Mouse (Mus musculus) embryonic facial prominence, embryonic 14.5 days (tissue): ENCODE measurements around the gene Kxd1. TPM values are rescaled to one million over a fixed set of nuclear protein-coding genes. Genes with fewer than 3 reads are reported as not detected.

Experiments
- ATAC-seq: fragments of 200-750 bp; cut with Nextera tagmentation; 2 replicates; pipeline ENCODE4 v1.8.0; 2017; ENCODE audit warnings: low read depth, moderate number of reproducible peaks, moderate TSS enrichment
- DNase-seq: peaks from one replicate; pipeline ENCODE4 v3.0.0-alpha.2; 2015; ENCODE audit warnings: low spot score
- H3K27ac ChIP-seq: fragments of 300-500 bp; sonication (generic); replicated peaks from 2 replicates; pipeline ENCODE4 v1.5.1; 2014; ENCODE audit warnings: low read depth, mild to moderate bottlenecking, low read length, moderate library complexity
- H3K27me3 ChIP-seq: fragments of 300-500 bp; sonication (generic); replicated peaks from 2 replicates; pipeline ENCODE4 v1.6.1; 2014; ENCODE audit warnings: low read length; ENCODE audit not compliant: control insufficient read depth, insufficient read depth
- H3K36me3 ChIP-seq: fragments of 300-500 bp; sonication (generic); 2 replicates; pipeline ENCODE4 v1.6.1; 2014; ENCODE audit warnings: low read length, mixed read lengths; ENCODE audit not compliant: control insufficient read depth, insufficient read depth
- H3K4me1 ChIP-seq: fragments of 300-500 bp; sonication (generic); 2 replicates; pipeline ENCODE4 v1.6.1; 2014; ENCODE audit warnings: antibody characterized with exemption, low read length; ENCODE audit not compliant: control insufficient read depth, insufficient read depth
- H3K4me2 ChIP-seq: fragments of 300-500 bp; sonication (generic); 2 replicates; pipeline ENCODE4 v1.6.1; 2014; ENCODE audit warnings: low read depth, mild to moderate bottlenecking, low read length, moderate library complexity, mixed read lengths
- H3K4me3 ChIP-seq: fragments of 300-500 bp; sonication (generic); 2 replicates; pipeline ENCODE4 v1.5.1; 2014; ENCODE audit warnings: low read depth, mild to moderate bottlenecking, low read length
- H3K9ac ChIP-seq: fragments of 300-500 bp; sonication (generic); 2 replicates; pipeline ENCODE4 v1.6.1; 2014; ENCODE audit warnings: low read depth, mild to moderate bottlenecking, low read length, moderate library complexity, mixed read lengths
- H3K9me3 ChIP-seq: fragments of 300-500 bp; sonication (generic); 2 replicates; pipeline ENCODE4 v1.6.1; 2016; ENCODE audit warnings: low read length; ENCODE audit not compliant: control insufficient read depth
- WGBS: fragments of 180-500 bp; shearing (Covaris S2); extraction: QIAGEN DNeasy Blood & Tissue Kit; methylation state at CpG from one replicate; pipeline ENCODE4 v1.1.7; 2014; 5-methylcytosine and 5-hydroxymethylcytosine counted together
- polyA plus RNA-seq: library from polyadenylated mRNA; unstranded; fragments of >200 nt; fragmentation: Nextera tagmentation; extraction: Ambion mirVana; gene quantifications from 2 replicates; pipeline ENCODE4 v1.2.1, GENCODE M21; 2014

Gene Kxd1
- polyA plus RNA-seq, 1 experiment from 2014 or later, result 51.0 TPM

- Histone ChIP-seq H3K9me3 (no peaks in the 10 kb centered on the region), H3K9ac (no peak overlapping the region), H3K4me2 (no peak overlapping the region), H3K36me3 (0 out of 2 replicates have a peak, but pooled peaks cover 10% of the 10 kb centered on the region), H3K27me3 (no peaks in the 10 kb centered on the region), H3K27ac (no peak overlapping the region), H3K4me1 (no peaks in the 10 kb centered on the region), H3K4me3 (no peak overlapping the region)
- no peak for DNase-seq
- ATAC-seq, result no peak
- WGBS, result 56% methylated on average over 1 of the region's 1 CpGs
These were observed 59.8 kb downstream of the Kxd1 start for GRCm38 (mm10) chr8:70467907-70468306.

GRCm38 (mm10) chr8:70467229-70467725 is 60.5 kb downstream of the Kxd1 start:
- Histone ChIP-seq H3K9me3 (no peaks in the 10 kb centered on the region), H3K9ac (peak overlapping the region; percentile 20; the same call in 1 of the 2 replicates), H3K36me3 (0 out of 2 replicates have a peak, but pooled peaks cover 6% of the 10 kb centered on the region), H3K4me2 (no peak overlapping the region), H3K4me3 (no peak overlapping the region), H3K27me3 (no peaks in the 10 kb centered on the region), H3K27ac (no peak overlapping the region), H3K4me1 (no peaks in the 10 kb centered on the region)
- ATAC-seq (peak; percentile 51), DNase-seq (no peak)
- WGBS, result 62% methylated on average over 5 of the region's 5 CpGs

- Histone ChIP-seq H3K4me2 (no peak overlapping the region), H3K4me1 (no peaks in the 10 kb centered on the region), H3K9ac (peak overlapping the region; percentile 20; the same call in 1 of the 2 replicates), H3K27me3 (no peaks in the 10 kb centered on the region), H3K4me3 (no peak overlapping the region), H3K27ac (no peak overlapping the region), H3K36me3 (0 out of 2 replicates have a peak, but pooled peaks cover 6% of the 10 kb centered on the region), H3K9me3 (no peaks in the 10 kb centered on the region)
- 51% methylated on average over 11 of the region's 11 CpGs for WGBS
- DNase-seq (no peak), ATAC-seq (no peak)
These were observed 61.0 kb downstream of the Kxd1 start for GRCm38 (mm10) chr8:70466771-70467170.

GRCm38 (mm10) chr8:70466305-70466704 is 61.5 kb downstream of the Kxd1 start:
- Histone ChIP-seq H3K27ac (no peak overlapping the region), H3K9ac (no peak overlapping the region), H3K4me2 (no peak overlapping the region), H3K9me3 (no peaks in the 10 kb centered on the region), H3K36me3 (0 out of 2 replicates have a peak, but pooled peaks cover 6% of the 10 kb centered on the region), H3K4me3 (no peak overlapping the region), H3K27me3 (no peaks in the 10 kb centered on the region), H3K4me1 (no peaks in the 10 kb centered on the region)
- WGBS, result 85% methylated on average over 4 of the region's 4 CpGs
- DNase-seq, result no peak
- ATAC-seq, result no peak

GRCm38 (mm10) chr8:70465701-70466100 is 62.1 kb downstream of the Kxd1 start:
- Histone ChIP-seq H3K9me3 (no peaks in the 10 kb centered on the region), H3K9ac (no peak overlapping the region), H3K4me1 (no peaks in the 10 kb centered on the region), H3K4me2 (no peak overlapping the region), H3K36me3 (0 out of 2 replicates have a peak, but pooled peaks cover 6% of the 10 kb centered on the region), H3K27ac (no peak overlapping the region), H3K27me3 (no peaks in the 10 kb centered on the region), H3K4me3 (no peak overlapping the region)
- WGBS, result 96% methylated on average over 4 of the region's 4 CpGs
- no peak for DNase-seq
- no peak for ATAC-seq

- 91% methylated on average over 6 of the region's 6 CpGs for WGBS
- Histone ChIP-seq H3K9ac (no peak overlapping the region), H3K27me3 (no peaks in the 10 kb centered on the region), H3K36me3 (peaks cover 5% of the 10 kb centered on the region), H3K4me1 (no peaks in the 10 kb centered on the region), H3K4me2 (no peak overlapping the region), H3K4me3 (no peak overlapping the region), H3K27ac (no peak overlapping the region), H3K9me3 (no peaks in the 10 kb centered on the region)
- ATAC-seq (no peak), DNase-seq (no peak)
These were observed 63.6 kb downstream of the Kxd1 start for GRCm38 (mm10) chr8:70464162-70464561.

GRCm38 (mm10) chr8:70463306-70463705 is 64.5 kb downstream of the Kxd1 start:
- Histone ChIP-seq H3K36me3 (peaks cover 7% of the 10 kb centered on the region), H3K9ac (no peak overlapping the region), H3K27ac (no peak overlapping the region), H3K4me3 (no peak overlapping the region), H3K9me3 (no peaks in the 10 kb centered on the region), H3K4me1 (no peaks in the 10 kb centered on the region), H3K27me3 (no peaks in the 10 kb centered on the region), H3K4me2 (no peak overlapping the region)
- ATAC-seq (no peak), DNase-seq (no peak)
- WGBS, result 72% methylated on average over 4 of the region's 4 CpGs

GRCm38 (mm10) chr8:70462516-70462813 is 65.3 kb downstream of the Kxd1 start:
- WGBS, result 91% methylated on average over 8 of the region's 8 CpGs
- Histone ChIP-seq H3K36me3 (peaks cover 7% of the 10 kb centered on the region), H3K4me1 (no peaks in the 10 kb centered on the region), H3K4me2 (no peak overlapping the region), H3K27ac (no peak overlapping the region), H3K27me3 (no peaks in the 10 kb centered on the region), H3K9ac (no peak overlapping the region), H3K9me3 (no peaks in the 10 kb centered on the region), H3K4me3 (no peak overlapping the region)
- ATAC-seq (no peak), DNase-seq (no peak)

GRCm38 (mm10) chr8:70461765-70462515 is 65.8 kb downstream of the Kxd1 start:
- Histone ChIP-seq H3K9me3 (no peaks in the 10 kb centered on the region), H3K36me3 (peaks cover 7% of the 10 kb centered on the region), H3K9ac (no peak overlapping the region), H3K4me3 (no peak overlapping the region), H3K27ac (no peak overlapping the region), H3K4me2 (no peak overlapping the region), H3K4me1 (no peaks in the 10 kb centered on the region), H3K27me3 (no peaks in the 10 kb centered on the region)
- WGBS, result 91% methylated on average over 13 of the region's 16 CpGs
- no peak for ATAC-seq
- no peak for DNase-seq
